Mouse (Mus musculus) spleen, adult 2 months (tissue): ENCODE results near the gene Slc41a1.

Experiments used
- CTCF ChIP-seq: fragments of 200-500 bp; IDR thresholded peaks from 2 replicates; pipeline ENCODE4 v1.5.1; 2011; ENCODE audit warnings: mild to moderate bottlenecking, inconsistent platforms; ENCODE audit not compliant: insufficient read depth, insufficient read length, insufficient replicate concordance; ENCODE audit errors: extremely low read depth
- POLR2A ChIP-seq: fragments of 200-500 bp; IDR thresholded peaks from 2 replicates; pipeline ENCODE4 v1.6.1; 2011; ENCODE audit warnings: low read depth, low read length, inconsistent platforms

- TF ChIP-seq POLR2A (no peak), CTCF (no peak)
Measured at GRCm38 (mm10) chr1:131839279-131839678, 12.0 kb downstream of the Slc41a1 start.
